ENCODE assay signal across 25 mouse cellular contexts in the genomic region with DNA sequence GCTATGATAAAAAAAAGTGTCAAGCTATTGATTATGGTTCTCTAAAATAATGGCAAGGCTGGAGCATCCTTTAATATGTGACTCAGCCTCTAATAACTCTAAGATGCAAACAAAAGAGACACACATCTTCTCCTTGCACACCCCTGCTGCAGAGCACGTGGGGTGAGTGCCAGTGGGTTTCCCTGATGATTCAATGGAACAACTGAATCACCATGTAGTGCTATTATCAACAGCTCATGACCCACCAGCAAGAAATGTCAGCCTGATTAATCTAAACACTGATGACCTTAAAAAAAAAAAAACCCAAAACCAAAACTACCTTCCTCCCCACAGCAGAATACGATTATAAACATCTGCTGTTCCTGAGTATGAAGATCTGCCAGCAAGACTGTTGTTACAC.
DNase-seq lines count a peak whose midpoint lies in the region; ATAC-seq and TF ChIP-seq lines count a peak whose summit lies in the region.
"Had no signal": no experiment of that assay in that cellular context is flagged by ENCODE, and none has a peak within 500 bp of the region (broad histone marks: within the 10 kb centered on the region; RNA-seq: fewer than 3 reads in every experiment).

No protein-coding gene starts in this region.

- no peaks in the 10 kb centered on the region for H3K9me3 ChIP-seq in forebrain, postnatal 0 days (ENCODE audit: low read length)
- H3K9me3 ChIP-seq in midbrain, embryonic 11.5 days (ENCODE audit: control insufficient read depth, low read length) = no peaks in the 10 kb centered on the region
- H3K9me3 ChIP-seq: heart, embryonic 12.5 days; hindbrain, embryonic 13.5 days; liver, embryonic 12.5 days; midbrain, embryonic 12.5 days; neural tube, embryonic 12.5 days had no signal

- 67% methylated on average over 2 of the region's 2 CpGs for WGBS in forebrain, postnatal 0 days
- WGBS in midbrain, embryonic 11.5 days = 65% methylated on average over 2 of the region's 2 CpGs

- peak; percentile 70 for DNase-seq in heart, adult 11 months
- no peak for DNase-seq in heart, adult 18-20 months
- peak; percentile 63 for DNase-seq in CD4-positive, CD25-positive, alpha-beta regulatory T cell, adult 2 months (ENCODE audit: low read depth, low spot score)
- DNase-seq in forebrain, postnatal 0 days = no peak
- DNase-seq in midbrain, embryonic 11.5 days (ENCODE audit: low spot score, missing footprints) = no peak
- DNase-seq in urinary bladder, postnatal 36 days (ENCODE audit: low spot score in 2 of 2) = no peak
- DNase-seq: B cell, adult 2 months; cerebellum, adult 2 months; cerebellum, postnatal 14 days; gastrocnemius, postnatal 10 days; heart, postnatal 4 days; kidney, adult 2 months; kidney, postnatal 36 days; liver, postnatal 0 days had no signal

- no peak overlapping the region for H3K4me3 ChIP-seq in forebrain, postnatal 0 days (ENCODE audit: low read depth, low read length)
- no peak overlapping the region for H3K4me3 ChIP-seq in midbrain, embryonic 11.5 days (ENCODE audit: low read depth, low read length)
- H3K4me3 ChIP-seq: erythroblast, embryonic 14.5 days; heart, embryonic 12.5 days; hindbrain, embryonic 13.5 days; layer of hippocampus, adult 2 months; left cerebral cortex, adult 2 months; liver, embryonic 12.5 days; midbrain, embryonic 12.5 days; myocyte; neural tube, embryonic 12.5 days had no signal

- H3K27ac ChIP-seq in forebrain, postnatal 0 days (ENCODE audit: low read depth, low read length) = no peak overlapping the region
- no peak overlapping the region for H3K27ac ChIP-seq in midbrain, embryonic 11.5 days (ENCODE audit: low read depth, low read length)
- H3K27ac ChIP-seq: hindbrain, embryonic 13.5 days; layer of hippocampus, adult 2 months; left cerebral cortex, adult 2 months; liver, embryonic 12.5 days; midbrain, embryonic 12.5 days; neural tube, embryonic 12.5 days had no signal

- peak; percentile 67 for ATAC-seq in activated CD4-positive, CD25-positive, alpha-beta regulatory T cell, adult 4 months
- no peak for ATAC-seq in forebrain, postnatal 0 days
- ATAC-seq in midbrain, embryonic 11.5 days (ENCODE audit: low FRiP score) = no peak
- ATAC-seq: forebrain, embryonic 16.5 days; liver, embryonic 12.5 days; liver, postnatal 0 days had no signal

- H3K4me2 ChIP-seq in forebrain, postnatal 0 days (ENCODE audit: low read depth) = no peak overlapping the region
- H3K4me2 ChIP-seq in midbrain, embryonic 11.5 days = no peak overlapping the region
- H3K4me2 ChIP-seq: heart, embryonic 12.5 days; hindbrain, embryonic 13.5 days; liver, embryonic 12.5 days; midbrain, embryonic 12.5 days; neural tube, embryonic 12.5 days had no signal

- no peak for TF ChIP-seq CTCF in forebrain, postnatal 0 days (IDR thresholded peaks at IDR 0.05; ENCODE audit: low read depth)

- H3K4me1 ChIP-seq in forebrain, postnatal 0 days (ENCODE audit: insufficient read depth) = no peaks in the 10 kb centered on the region
- no peaks in the 10 kb centered on the region for H3K4me1 ChIP-seq in midbrain, embryonic 11.5 days (ENCODE audit: control insufficient read depth, insufficient read depth, low read length)
- H3K4me1 ChIP-seq: liver, embryonic 12.5 days; midbrain, embryonic 12.5 days; neural tube, embryonic 12.5 days had no signal

- H3K9ac ChIP-seq in forebrain, postnatal 0 days = no peak overlapping the region
- H3K9ac ChIP-seq in midbrain, embryonic 11.5 days (ENCODE audit: low read length) = no peak overlapping the region
- H3K9ac ChIP-seq: heart, embryonic 12.5 days; hindbrain, embryonic 13.5 days; liver, embryonic 12.5 days; liver, postnatal 0 days; midbrain, embryonic 12.5 days; neural tube, embryonic 12.5 days had no signal

- H3K36me3 ChIP-seq in forebrain, postnatal 0 days (ENCODE audit: insufficient read depth) = no peaks in the 10 kb centered on the region
- no peaks in the 10 kb centered on the region for H3K36me3 ChIP-seq in midbrain, embryonic 11.5 days (ENCODE audit: control insufficient read depth, insufficient read depth, low read length)
- H3K36me3 ChIP-seq: heart, embryonic 12.5 days; hindbrain, embryonic 13.5 days; midbrain, embryonic 12.5 days; neural tube, embryonic 12.5 days had no signal

- H3K27me3 ChIP-seq in forebrain, postnatal 0 days (ENCODE audit: insufficient read depth, low read length) = no peaks in the 10 kb centered on the region
- no peaks in the 10 kb centered on the region for H3K27me3 ChIP-seq in midbrain, embryonic 11.5 days (ENCODE audit: control insufficient read depth, insufficient read depth, low read length)
- H3K27me3 ChIP-seq: heart, embryonic 12.5 days; liver, embryonic 12.5 days had no signal

Comparison
In these comparisons a context has a peak if more than half of its experiments do, and no peak if none do; other contexts are left out.
1. DNase-seq: peak in heart, adult 11 months (single experiment) and CD4-positive, CD25-positive, alpha-beta regulatory T cell, adult 2 months (single experiment); none in heart, adult 18-20 months (0 of 2), forebrain, postnatal 0 days (single experiment), midbrain, embryonic 11.5 days (single experiment) and urinary bladder, postnatal 36 days (0 of 2).